Mouse (Mus musculus): ENCODE measurements at regions not wholly inside any gene's neighbourhood (a gene's known extent, or its start where the extent isn't known, plus 50 kb on each side); places are given as distances from the start of the nearest gene placed in this dataset.
A peak's percentile ranks its signal among the peaks of the same experiment; 100 is the strongest.

GRCm38 (mm10) chr6:98104432-98104831 is 238.1 kb downstream of the Gm765 start:
- no peak for DNase-seq (ENCODE audit: low spot score)
- peak; percentile 30; the same call in 1 of the 2 replicates for TF ChIP-seq CTCF (IDR thresholded peaks at IDR 0.05)
- no peaks in the 10 kb centered on the region for H3K36me3 ChIP-seq (ENCODE audit: insufficient read depth, low read length)
- no peak for ATAC-seq (ENCODE audit: low FRiP score)
- no peaks in the 10 kb centered on the region for H3K27me3 ChIP-seq (ENCODE audit: insufficient read depth, low read length)
- H3K27ac ChIP-seq (ENCODE audit: low read depth, low read length), result no peak overlapping the region
- H3K9ac ChIP-seq (replicated peaks; ENCODE audit: low read length, poor library complexity, severe bottlenecking), result no peak overlapping the region
- H3K9me3 ChIP-seq (ENCODE audit: low read length), result no peaks in the 10 kb centered on the region
- H3K4me2 ChIP-seq (ENCODE audit: low read depth, low read length, poor library complexity, severe bottlenecking), result no peak overlapping the region
- H3K4me1 ChIP-seq (ENCODE audit: insufficient read depth, low read length), result no peaks in the 10 kb centered on the region
- WGBS, result 44% methylated on average over 3 of the region's 3 CpGs
- H3K4me3 ChIP-seq (ENCODE audit: low read depth, low read length), result no peak overlapping the region

DNA sequence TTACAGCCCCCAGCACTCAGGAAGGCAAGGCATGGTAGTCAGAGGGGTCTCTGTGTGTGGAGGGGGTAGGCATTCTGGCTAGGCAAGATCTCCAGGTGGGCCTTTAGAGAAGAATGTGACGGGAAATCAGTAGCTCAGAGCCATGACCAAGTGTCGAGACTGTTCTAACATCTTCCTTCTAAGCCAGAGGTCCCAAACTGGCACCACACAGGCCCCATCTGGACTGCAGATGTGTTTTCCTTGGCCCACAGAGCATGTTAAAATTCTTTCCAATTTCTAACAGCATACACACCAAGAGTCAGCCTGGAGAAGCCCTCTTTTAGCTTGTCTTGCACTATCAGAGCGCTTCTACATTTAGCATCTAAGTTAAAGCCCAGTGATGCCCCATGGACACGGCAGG is 241.5 kb downstream of the Gm765 start:
- Histone ChIP-seq H3K4me1 (ENCODE audit: insufficient read depth, low read length) (no peaks in the 10 kb centered on the region), H3K27ac (ENCODE audit: low read depth, low read length) (no peak overlapping the region), H3K27me3 (ENCODE audit: insufficient read depth, low read length) (no peaks in the 10 kb centered on the region), H3K36me3 (ENCODE audit: insufficient read depth, low read length) (no peaks in the 10 kb centered on the region), H3K4me2 (ENCODE audit: low read depth, low read length, poor library complexity, severe bottlenecking) (no peak overlapping the region), H3K9me3 (ENCODE audit: low read length) (no peaks in the 10 kb centered on the region), H3K9ac (replicated peaks; ENCODE audit: low read length, poor library complexity, severe bottlenecking) (no peak overlapping the region), H3K4me3 (ENCODE audit: low read depth, low read length) (no peak overlapping the region)
- no peak for DNase-seq (ENCODE audit: low spot score)
- no peak for ATAC-seq (ENCODE audit: low FRiP score)
- WGBS, result 86% methylated on average over 4 of the region's 4 CpGs
- no peak for TF ChIP-seq CTCF (IDR thresholded peaks at IDR 0.05)

DNA sequence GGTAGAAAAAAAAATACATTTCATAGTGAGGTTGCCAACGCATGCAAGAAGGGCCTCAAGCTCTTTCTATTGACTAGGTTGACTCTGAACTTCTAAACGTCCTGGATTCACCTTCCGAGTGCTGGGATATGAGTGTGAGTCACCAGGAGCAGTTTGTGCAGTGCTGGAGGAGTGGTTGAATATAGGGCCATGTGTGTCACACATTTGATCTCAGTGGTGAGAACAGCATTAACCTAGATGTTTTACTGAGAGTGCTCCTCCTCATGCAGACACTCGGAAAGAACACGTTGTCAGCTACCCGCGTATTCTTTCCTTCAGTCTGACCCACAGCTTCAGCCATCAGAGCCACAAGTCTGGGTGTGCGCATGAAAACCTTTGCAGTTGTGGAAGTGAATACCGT is 243.4 kb downstream of the Gm765 start:
- no peak overlapping the region for H3K4me3 ChIP-seq (ENCODE audit: low read depth, low read length)
- no peaks in the 10 kb centered on the region for H3K9me3 ChIP-seq (ENCODE audit: low read length)
- H3K36me3 ChIP-seq (ENCODE audit: insufficient read depth, low read length), result no peaks in the 10 kb centered on the region
- no peak overlapping the region for H3K27ac ChIP-seq (ENCODE audit: low read depth, low read length)
- no peaks in the 10 kb centered on the region for H3K4me1 ChIP-seq (ENCODE audit: insufficient read depth, low read length)
- TF ChIP-seq CTCF (IDR thresholded peaks at IDR 0.05), result no peak
- WGBS, result 91% methylated on average over 9 of the region's 9 CpGs
- no peak for ATAC-seq (ENCODE audit: low FRiP score)
- no peak for DNase-seq (ENCODE audit: low spot score)
- H3K9ac ChIP-seq (replicated peaks; ENCODE audit: low read length, poor library complexity, severe bottlenecking), result no peak overlapping the region
- no peaks in the 10 kb centered on the region for H3K27me3 ChIP-seq (ENCODE audit: insufficient read depth, low read length)
- no peak overlapping the region for H3K4me2 ChIP-seq (ENCODE audit: low read depth, low read length, poor library complexity, severe bottlenecking)

DNA sequence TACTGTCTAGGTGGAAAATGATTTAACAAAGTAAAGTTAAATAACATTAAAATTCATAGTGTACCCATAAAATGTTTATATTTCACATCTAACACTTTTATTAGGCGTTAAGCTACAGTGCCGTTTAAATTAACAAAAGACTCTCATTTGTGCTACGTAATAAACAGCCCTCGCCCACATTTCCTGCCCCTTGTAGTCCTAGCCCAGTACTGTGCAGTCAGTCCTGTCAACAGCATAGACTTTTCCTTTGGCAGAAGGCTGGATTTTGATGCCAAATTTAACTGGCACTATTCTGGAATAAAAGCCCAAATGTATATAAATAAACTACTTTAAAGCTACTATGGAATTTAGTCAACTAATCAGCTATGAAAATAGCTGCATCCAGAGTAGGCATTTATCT is 247.3 kb downstream of the Gm765 start:
- ATAC-seq (ENCODE audit: low FRiP score) (no peak), DNase-seq (ENCODE audit: low spot score) (no peak)
- Histone ChIP-seq H3K4me1 (ENCODE audit: insufficient read depth, low read length) (no peaks in the 10 kb centered on the region), H3K27ac (ENCODE audit: low read depth, low read length) (no peak overlapping the region), H3K4me3 (ENCODE audit: low read depth, low read length) (no peak overlapping the region), H3K36me3 (ENCODE audit: insufficient read depth, low read length) (no peaks in the 10 kb centered on the region), H3K9me3 (ENCODE audit: low read length) (no peaks in the 10 kb centered on the region), H3K27me3 (ENCODE audit: insufficient read depth, low read length) (no peaks in the 10 kb centered on the region), H3K4me2 (ENCODE audit: low read depth, low read length, poor library complexity, severe bottlenecking) (no peak overlapping the region), H3K9ac (replicated peaks; ENCODE audit: low read length, poor library complexity, severe bottlenecking) (no peak overlapping the region)
- TF ChIP-seq CTCF (IDR thresholded peaks at IDR 0.05), result no peak
- WGBS, result 87% methylated on average over 4 of the region's 4 CpGs

DNA sequence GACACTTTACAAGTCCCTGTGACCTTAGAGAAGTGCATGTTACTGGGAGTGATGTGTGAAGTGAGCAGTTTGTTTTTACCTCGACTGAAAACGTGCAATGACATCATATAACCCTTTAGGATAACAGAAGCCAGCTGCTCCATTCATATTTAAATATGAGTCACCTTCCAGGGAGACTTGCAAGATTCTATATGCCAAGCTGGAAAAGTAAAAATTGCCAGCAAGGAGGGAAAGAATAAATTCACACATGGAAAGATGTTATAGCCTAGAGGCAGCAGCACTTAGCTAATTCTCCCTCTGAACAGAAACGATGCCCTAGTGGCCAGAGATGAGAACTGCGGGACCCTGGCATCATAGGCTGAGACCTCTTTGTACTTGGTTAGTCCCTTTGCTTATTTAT is 253.4 kb downstream of the Gm765 start:
- H3K27ac ChIP-seq (ENCODE audit: low read depth, low read length), result no peak overlapping the region
- DNase-seq (ENCODE audit: low spot score) (peak; percentile 42), ATAC-seq (ENCODE audit: low FRiP score) (no peak)
- peak; percentile 68 for TF ChIP-seq CTCF (IDR thresholded peaks at IDR 0.05)
- WGBS, result 35% methylated on average over 4 of the region's 4 CpGs
- H3K9ac ChIP-seq (replicated peaks; ENCODE audit: low read length, poor library complexity, severe bottlenecking), result no peak overlapping the region
- no peaks in the 10 kb centered on the region for H3K27me3 ChIP-seq (ENCODE audit: insufficient read depth, low read length)
- H3K4me3 ChIP-seq (ENCODE audit: low read depth, low read length), result no peak overlapping the region
- H3K4me2 ChIP-seq (ENCODE audit: low read depth, low read length, poor library complexity, severe bottlenecking), result no peak overlapping the region
- H3K9me3 ChIP-seq (ENCODE audit: low read length), result no peaks in the 10 kb centered on the region
- no peaks in the 10 kb centered on the region for H3K4me1 ChIP-seq (ENCODE audit: insufficient read depth, low read length)
- no peaks in the 10 kb centered on the region for H3K36me3 ChIP-seq (ENCODE audit: insufficient read depth, low read length)

DNA sequence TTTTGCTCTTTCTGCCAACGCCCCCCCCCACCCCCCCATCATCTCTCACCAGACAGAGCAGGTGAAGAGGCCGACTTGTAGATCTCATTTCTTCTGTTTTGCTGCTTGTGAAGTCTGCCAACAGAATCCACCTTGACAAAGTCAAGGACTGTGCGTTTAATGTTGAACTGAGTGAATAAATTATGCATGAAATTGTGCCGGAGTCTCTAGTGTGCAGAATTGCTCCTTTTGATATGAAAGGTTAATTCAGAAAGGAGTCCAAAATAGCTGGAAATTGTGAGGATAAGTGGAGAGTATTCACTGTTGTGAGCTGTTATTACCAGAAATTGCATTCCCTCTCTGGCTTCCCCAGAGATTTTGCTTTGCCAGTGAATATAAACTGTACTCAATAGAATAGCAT is 262.5 kb downstream of the Gm765 start:
- no peak overlapping the region for H3K27ac ChIP-seq (ENCODE audit: low read depth, low read length)
- H3K4me2 ChIP-seq (ENCODE audit: low read depth, low read length, poor library complexity, severe bottlenecking), result no peak overlapping the region
- H3K27me3 ChIP-seq (ENCODE audit: insufficient read depth, low read length), result no peaks in the 10 kb centered on the region
- H3K4me1 ChIP-seq (ENCODE audit: insufficient read depth, low read length), result no peaks in the 10 kb centered on the region
- no peak overlapping the region for H3K9ac ChIP-seq (replicated peaks; ENCODE audit: low read length, poor library complexity, severe bottlenecking)
- WGBS, result 24% methylated on average over 4 of the region's 4 CpGs
- ATAC-seq (ENCODE audit: low FRiP score) (no peak), DNase-seq (ENCODE audit: low spot score) (peak; percentile 18)
- no peaks in the 10 kb centered on the region for H3K36me3 ChIP-seq (ENCODE audit: insufficient read depth, low read length)
- no peaks in the 10 kb centered on the region for H3K9me3 ChIP-seq (ENCODE audit: low read length)
- no peak for TF ChIP-seq CTCF (IDR thresholded peaks at IDR 0.05)
- no peak overlapping the region for H3K4me3 ChIP-seq (ENCODE audit: low read depth, low read length)

Data from midbrain, postnatal 0 days (tissue).